Mouse (Mus musculus) adrenal gland, postnatal 10 days (tissue): ENCODE data around the gene Sema4b. TPM values are rescaled to one million over a fixed set of nuclear protein-coding genes. Genes with fewer than 3 reads are reported as not detected.

ENCODE experiments used
- DNase-seq: peaks from one replicate; pipeline ENCODE4 v3.0.0; 2021; ENCODE audit warnings: mixed read lengths
- total RNA-seq, 2 experiments: library from RNA; stranded (reverse); gene quantifications; 2 replicates each; pipeline ENCODE4 v1.2.3; 2021

Gene Sema4b
- total RNA-seq, 2 experiments from 2014 or later = 39.0 to 44.3 TPM

GRCm38 (mm10) chr7:80177438-80177837, 9.2 kb upstream of the Sema4b start:
- no peak for DNase-seq

- DNase-seq = peak; percentile 42
Measured at GRCm38 (mm10) chr7:80178037-80178729, 8.5 kb upstream of the Sema4b start.

GRCm38 (mm10) chr7:80179327-80179726, 7.3 kb upstream of the Sema4b start:
- DNase-seq = no peak

GRCm38 (mm10) chr7:80179790-80180189, 6.9 kb upstream of the Sema4b start:
- no peak for DNase-seq

- no peak for DNase-seq
Measured at GRCm38 (mm10) chr7:80180202-80180601, 6.4 kb upstream of the Sema4b start.

- no peak for DNase-seq
Measured at GRCm38 (mm10) chr7:80181078-80181477, 5.6 kb upstream of the Sema4b start.

- DNase-seq = no peak
Measured at GRCm38 (mm10) chr7:80182139-80182538, 4.5 kb upstream of the Sema4b start.

- no peak for DNase-seq
Measured at GRCm38 (mm10) chr7:80183466-80183865, 3.2 kb upstream of the Sema4b start.

- no peak for DNase-seq
Measured at GRCm38 (mm10) chr7:80183969-80184368, 2.7 kb upstream of the Sema4b start.

- DNase-seq = no peak
Measured at GRCm38 (mm10) chr7:80184551-80184950, 2.1 kb upstream of the Sema4b start.

- DNase-seq = no peak
Measured at GRCm38 (mm10) chr7:80184968-80185367, 1.7 kb upstream of the Sema4b start.

GRCm38 (mm10) chr7:80186021-80186420, 620 bp upstream of the Sema4b start:
- peak; percentile 81 for DNase-seq

- DNase-seq = no peak
Measured at GRCm38 (mm10) chr7:80187501-80187900, 860 bp downstream of the Sema4b start.

GRCm38 (mm10) chr7:80188579-80189125, 2.0 kb downstream of the Sema4b start:
- no peak for DNase-seq

GRCm38 (mm10) chr7:80189147-80189933, 2.7 kb downstream of the Sema4b start:
- DNase-seq = peak; percentile 61

GRCm38 (mm10) chr7:80191455-80191854, 4.8 kb downstream of the Sema4b start:
- peak; percentile 55 for DNase-seq

- DNase-seq = peak; percentile 94
Measured at GRCm38 (mm10) chr7:80192226-80193061, 5.8 kb downstream of the Sema4b start.

- DNase-seq = no peak
Measured at GRCm38 (mm10) chr7:80193941-80194739, 7.5 kb downstream of the Sema4b start.

- no peak for DNase-seq
Measured at GRCm38 (mm10) chr7:80195146-80195545, 8.5 kb downstream of the Sema4b start.

GRCm38 (mm10) chr7:80195576-80196263, 9.1 kb downstream of the Sema4b start:
- DNase-seq = no peak

GRCm38 (mm10) chr7:80197371-80197770, 10.7 kb downstream of the Sema4b start:
- no peak for DNase-seq
